Mouse (Mus musculus): ENCODE results near the gene Efcab5.

GRCm38 (mm10) chr11:77150806-77151205, 38.0 kb downstream of the Efcab5 start:
- TF ChIP-seq HCFC1 (IDR thresholded peaks at IDR 0.05; ENCODE audit: borderline replicate concordance, insufficient read depth, low read length) (no peak), ZNF384 (IDR thresholded peaks at IDR 0.05; ENCODE audit: low read depth, low read length) (no peak), ZC3H11A (IDR thresholded peaks at IDR 0.05; ENCODE audit: borderline replicate concordance, low read depth, low read length) (no peak), MAFK (IDR thresholded peaks at IDR 0.05; ENCODE audit: insufficient read depth, low read depth, low read length) (no peak), CHD2 (IDR thresholded peaks at IDR 0.05; ENCODE audit: low read depth, low read length) (no peak)
